Comparison of ENCODE assay signal across 8 mouse cellular contexts in genomic region chr9:53340969-53341368, GRCm38 (mm10). TPM values are rescaled to one million over a fixed set of nuclear protein-coding genes. Genes with fewer than 3 reads are reported as not detected.
DNase-seq lines count a peak whose midpoint lies in the region; ATAC-seq and TF ChIP-seq lines count a peak whose summit lies in the region.

No protein-coding gene starts in this region.

- TF ChIP-seq CTCF in liver, adult 2 months (IDR thresholded peaks at IDR 0.05; ENCODE audit: low read depth, low read length): no peak

- no peaks in the 10 kb centered on the region for H3K27me3 ChIP-seq in embryonic facial prominence, embryonic 13.5 days
- H3K27me3 ChIP-seq in hindbrain, embryonic 16.5 days (replicated peaks; ENCODE audit: control insufficient read depth, insufficient read depth, low read length): no peaks in the 10 kb centered on the region
- H3K27me3 ChIP-seq in liver, adult 2 months (ENCODE audit: control insufficient read depth, insufficient read depth, low read length): no peaks in the 10 kb centered on the region

- no peak for DNase-seq in frontal cortex, postnatal 10 days (ENCODE audit: low spot score in 2 of 2)
- DNase-seq in R1 (ENCODE audit: low read depth, low spot score): peak; percentile 51
- DNase-seq in liver, adult 2 months (ENCODE audit: extremely low read depth, low read depth, low spot score): peak; percentile 92
- DNase-seq in neural tube, embryonic 10.5 days (ENCODE audit: extremely low spot score, low spot score): peak; percentile 30
- no peak for DNase-seq in testis, postnatal 10 days (ENCODE audit: low spot score)

- H3K4me3 ChIP-seq in embryonic facial prominence, embryonic 13.5 days: peak overlapping the region; percentile 41
- peak overlapping the region; percentile 52 for H3K4me3 ChIP-seq in hindbrain, embryonic 16.5 days (ENCODE audit: low read length)
- peak overlapping the region; percentile 59 for H3K4me3 ChIP-seq in liver, adult 2 months (ENCODE audit: insufficient read depth, low read depth, low read length)

- H3K27ac ChIP-seq in embryonic facial prominence, embryonic 13.5 days: 0 out of 2 replicates have a peak overlapping the region, but pooled peaks have one; percentile 5
- H3K27ac ChIP-seq in hindbrain, embryonic 16.5 days (ENCODE audit: low read depth, low read length): no peak overlapping the region
- peak overlapping the region; percentile 97 for H3K27ac ChIP-seq in liver, adult 2 months (replicated peaks; ENCODE audit: insufficient read depth, low read depth, low read length)

- H3K9ac ChIP-seq in embryonic facial prominence, embryonic 13.5 days: peak overlapping the region; percentile 58
- H3K9ac ChIP-seq in hindbrain, embryonic 16.5 days (ENCODE audit: low read depth, low read length): peak overlapping the region; percentile 56
- peak overlapping the region; percentile 61 for H3K9ac ChIP-seq in liver, adult 2 months (ENCODE audit: low read depth, low read length)

- no peaks in the 10 kb centered on the region for H3K9me3 ChIP-seq in embryonic facial prominence, embryonic 13.5 days
- H3K9me3 ChIP-seq in hindbrain, embryonic 16.5 days (ENCODE audit: control insufficient read depth, low read length): no peaks in the 10 kb centered on the region

- peaks cover 7% of the 10 kb centered on the region; the same call in 1 of the 2 replicates for H3K4me1 ChIP-seq in embryonic facial prominence, embryonic 13.5 days
- peaks cover 3% of the 10 kb centered on the region; the same call in 1 of the 2 replicates for H3K4me1 ChIP-seq in hindbrain, embryonic 16.5 days (ENCODE audit: control insufficient read depth, insufficient read depth, low read depth, low read length)
- peaks cover 19% of the 10 kb centered on the region for H3K4me1 ChIP-seq in liver, adult 2 months (ENCODE audit: control insufficient read depth, insufficient read depth, low read length)

- no peaks in the 10 kb centered on the region for H3K36me3 ChIP-seq in embryonic facial prominence, embryonic 13.5 days
- no peaks in the 10 kb centered on the region for H3K36me3 ChIP-seq in hindbrain, embryonic 16.5 days (ENCODE audit: control insufficient read depth, insufficient read depth, low read length)
- H3K36me3 ChIP-seq in liver, adult 2 months (ENCODE audit: control insufficient read depth, insufficient read depth, low read length): no peaks in the 10 kb centered on the region

- peak overlapping the region; percentile 64 for H3K4me2 ChIP-seq in embryonic facial prominence, embryonic 13.5 days
- H3K4me2 ChIP-seq in hindbrain, embryonic 16.5 days (ENCODE audit: low read length): peak overlapping the region; percentile 92

- 12% methylated on average over 14 of the region's 14 CpGs for WGBS in embryonic facial prominence, embryonic 13.5 days
- 9% methylated on average over 14 of the region's 14 CpGs for WGBS in hindbrain, embryonic 16.5 days
- WGBS in liver, adult 2 months: under 1% methylated on average over 14 of the region's 14 CpGs

- 0 out of 2 replicates have a peak, but pooled peaks have one; percentile 29 for ATAC-seq in frontal cortex, adult (ENCODE audit: low TSS enrichment)
- no peak for ATAC-seq in embryonic facial prominence, embryonic 13.5 days (ENCODE audit: insufficient number of reproducible peaks, insufficient read depth, low FRiP score, low TSS enrichment, low read depth)
- no peak for ATAC-seq in hindbrain, embryonic 16.5 days

- H3K79me2 ChIP-seq in liver, adult 2 months (ENCODE audit: control insufficient read depth, insufficient read depth, low read length): peaks cover 6% of the 10 kb centered on the region; the same call in 1 of the 2 replicates

- TF ChIP-seq POLR2A in liver, adult 2 months (IDR thresholded peaks at IDR 0.05; ENCODE audit: extremely low read depth, insufficient read depth, low read length): peak; percentile 48; the same call in 1 of the 2 replicates

RNA-seq across cellular contexts. Expression of gene Exph5, which starts 39.5 kb away (rescaled TPM):
- 1.5 and 1.6 TPM in 2 replicates for polyA plus RNA-seq in embryonic facial prominence, embryonic 13.5 days (2015; fragmentation: Nextera tagmentation; extraction: Ambion mirVana)
- 0.48 and 0.55 TPM in 2 replicates for polyA plus RNA-seq in hindbrain, embryonic 16.5 days (2015; fragmentation: Nextera tagmentation; extraction: Ambion mirVana)
- 11.9 and 12.6 TPM in 2 replicates for total RNA-seq in liver, adult 2 months (2014; rRNA removed)
- 1.9 and 2.7 TPM in 2 replicates for polyA plus RNA-seq in liver, adult 2 months (2012; rRNA removed)

RNA-seq across cellular contexts. Expression of gene Kdelc2, which starts 42.9 kb away (rescaled TPM):
- 20.7 TPM in 2 replicates for polyA plus RNA-seq in embryonic facial prominence, embryonic 13.5 days (2015; fragmentation: Nextera tagmentation; extraction: Ambion mirVana)
- 7.2 and 8.7 TPM in 2 replicates for polyA plus RNA-seq in hindbrain, embryonic 16.5 days (2015; fragmentation: Nextera tagmentation; extraction: Ambion mirVana)
- 5.6 and 6.2 TPM in 2 replicates for total RNA-seq in liver, adult 2 months (2014; rRNA removed)
- 2.0 and 2.4 TPM in 2 replicates for polyA plus RNA-seq in liver, adult 2 months (2012; rRNA removed)

Comparison
In these comparisons a context has a peak if more than half of its experiments do, and no peak if none do; other contexts are left out.
1. DNase-seq: peak in R1 (single experiment), liver, adult 2 months (single experiment) and neural tube, embryonic 10.5 days (single experiment); none in frontal cortex, postnatal 10 days (0 of 2) and testis, postnatal 10 days (single experiment).
2. Peak in every context shown above with its lines, with median percentiles within 50 percentile points of each other: H3K4me3 ChIP-seq and H3K9ac ChIP-seq.